Mouse (Mus musculus) adrenal gland, adult 8-10 months (tissue): Measurements from ENCODE around the gene Slc5a4b. TPM values are rescaled to one million over a fixed set of nuclear protein-coding genes. Genes with fewer than 3 reads are reported as not detected.

ENCODE experiments used
- DNase-seq: peaks from one replicate; pipeline ENCODE4 v3.0.0; 2022
- total RNA-seq, 4 experiments: library from RNA; stranded (reverse); gene quantifications; 2 replicates each; pipeline ENCODE4 v1.2.4; 2022

Gene Slc5a4b
- total RNA-seq, 4 experiments from 2014 or later = not detected

- DNase-seq = no peak
Measured at GRCm38 (mm10) chr10:76036962-76037361, 73.8 kb downstream of the Slc5a4b start.

GRCm38 (mm10) chr10:76035277-76035676 lies 75.5 kb downstream of the Slc5a4b start:
- no peak for DNase-seq

- DNase-seq = no peak
Measured at GRCm38 (mm10) chr10:76034001-76034600, 76.7 kb downstream of the Slc5a4b start.

GRCm38 (mm10) chr10:76033119-76033455 lies 77.7 kb downstream of the Slc5a4b start:
- no peak for DNase-seq

- peak; percentile 91 for DNase-seq
Measured at GRCm38 (mm10) chr10:76032402-76033118, 78.2 kb downstream of the Slc5a4b start, which contains the start of gene Zfp280b. Zfp280b (plus strand) TSS chr10:76032650.

GRCm38 (mm10) chr10:76031511-76032401 lies 79.0 kb downstream of the Slc5a4b start:
- DNase-seq = no peak

GRCm38 (mm10) chr10:76030496-76030895 lies 80.3 kb downstream of the Slc5a4b start:
- no peak for DNase-seq

- DNase-seq = no peak
Measured at GRCm38 (mm10) chr10:76029276-76029675, 81.5 kb downstream of the Slc5a4b start.

- DNase-seq = no peak
Measured at GRCm38 (mm10) chr10:76028396-76028795, 82.4 kb downstream of the Slc5a4b start.

GRCm38 (mm10) chr10:76028016-76028366 lies 82.8 kb downstream of the Slc5a4b start:
- DNase-seq = no peak

- no peak for DNase-seq
Measured at GRCm38 (mm10) chr10:76027127-76028015, 83.4 kb downstream of the Slc5a4b start.

- no peak for DNase-seq
Measured at GRCm38 (mm10) chr10:76025470-76026190, 85.1 kb downstream of the Slc5a4b start.

- DNase-seq = no peak
Measured at GRCm38 (mm10) chr10:76023921-76024320, 86.8 kb downstream of the Slc5a4b start.

- DNase-seq = no peak
Measured at GRCm38 (mm10) chr10:76021728-76022127, 89.0 kb downstream of the Slc5a4b start.

- DNase-seq = no peak
Measured at GRCm38 (mm10) chr10:76016886-76017285, 93.9 kb downstream of the Slc5a4b start.

- DNase-seq = no peak
Measured at GRCm38 (mm10) chr10:76012922-76013321, 97.8 kb downstream of the Slc5a4b start.

- DNase-seq = no peak
Measured at GRCm38 (mm10) chr10:76009812-76010211, 100.9 kb downstream of the Slc5a4b start.
